Mouse (Mus musculus) cerebellum, postnatal 36 days (tissue): ENCODE data around the gene Grid2.

Experiments
- DNase-seq, 2 experiments: peaks; one replicate each; pipeline ENCODE4 v3.0.0; 2021 to 2022; ENCODE audit warnings: mixed read lengths in 2 of 2

Grid2 gene

DNA sequence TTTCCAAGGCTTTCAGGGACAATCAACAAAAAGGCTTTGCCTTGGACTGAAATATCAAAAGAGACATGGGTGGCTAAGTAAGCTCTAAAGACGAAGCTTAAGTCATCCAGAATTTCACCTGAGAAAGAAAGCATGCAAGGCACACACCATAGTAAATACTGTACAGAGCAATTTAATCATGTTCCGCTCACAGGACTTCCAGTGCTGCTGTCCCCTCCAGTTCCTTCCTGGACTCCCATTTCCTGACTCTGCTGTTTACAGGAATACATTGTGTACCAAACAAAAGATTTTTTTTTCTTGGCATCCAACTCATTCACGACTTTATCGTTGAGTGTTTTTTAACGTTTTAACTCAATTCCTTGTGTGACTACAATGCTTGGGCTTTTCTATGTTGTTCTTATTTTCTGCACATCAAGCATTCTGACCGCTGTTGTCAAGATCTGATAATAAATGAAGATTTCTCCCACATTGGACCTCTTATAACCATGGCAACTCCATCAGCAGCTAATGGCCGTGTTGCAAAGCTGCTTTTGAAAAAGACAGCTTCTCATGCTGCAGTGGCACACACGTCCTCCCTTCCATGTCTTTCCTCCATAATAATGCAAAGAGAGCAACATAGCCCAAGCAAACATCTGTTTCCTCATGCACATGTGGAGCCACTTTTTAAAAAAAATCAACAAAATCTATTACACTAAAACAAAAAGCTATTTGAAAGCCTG is 1361.9 kb downstream of the Grid2 start:
- DNase-seq, result no peak

DNA sequence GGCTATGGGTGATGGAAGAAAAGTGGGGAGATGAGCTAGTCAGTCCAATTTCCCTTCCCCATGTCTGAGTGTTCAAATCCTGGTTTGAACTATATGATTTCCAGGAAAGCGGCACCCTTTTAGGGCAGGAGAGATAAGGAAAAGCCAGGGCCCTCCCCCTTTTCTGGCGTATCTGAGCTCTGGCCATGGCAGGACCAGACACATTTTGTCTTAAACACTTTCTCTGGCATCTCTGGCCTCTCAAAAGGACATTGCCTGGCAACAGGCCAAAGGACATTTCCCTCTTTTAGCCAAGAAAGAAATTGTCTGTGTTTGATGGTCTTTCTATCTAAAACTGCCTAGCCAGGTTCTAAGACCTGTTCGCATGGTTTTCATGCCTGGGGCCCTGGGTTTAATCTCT is 1367.7 kb downstream of the Grid2 start:
- DNase-seq, result peak in 1 of 2 experiments; percentile 17

DNA sequence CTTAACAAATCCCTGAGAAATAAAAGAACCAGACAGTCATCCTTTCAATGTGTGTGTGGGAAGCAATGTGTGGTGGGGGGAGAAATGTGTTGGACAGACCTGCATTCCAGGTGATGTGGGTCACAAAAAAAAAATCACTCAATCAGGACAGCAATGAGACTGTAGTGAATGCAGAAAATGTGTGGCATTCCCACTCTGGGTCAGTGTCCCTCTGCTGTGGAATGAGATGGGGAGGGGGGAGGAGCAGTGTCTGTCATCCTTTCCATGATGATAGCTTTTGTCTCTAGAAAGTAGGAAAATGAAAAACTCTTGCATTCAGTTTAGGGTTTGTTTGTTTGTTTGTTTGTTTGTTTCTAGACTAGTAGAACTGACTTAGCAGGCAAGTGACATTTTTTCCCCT is 1392.0 kb downstream of the Grid2 start:
- DNase-seq, result no peak

DNA sequence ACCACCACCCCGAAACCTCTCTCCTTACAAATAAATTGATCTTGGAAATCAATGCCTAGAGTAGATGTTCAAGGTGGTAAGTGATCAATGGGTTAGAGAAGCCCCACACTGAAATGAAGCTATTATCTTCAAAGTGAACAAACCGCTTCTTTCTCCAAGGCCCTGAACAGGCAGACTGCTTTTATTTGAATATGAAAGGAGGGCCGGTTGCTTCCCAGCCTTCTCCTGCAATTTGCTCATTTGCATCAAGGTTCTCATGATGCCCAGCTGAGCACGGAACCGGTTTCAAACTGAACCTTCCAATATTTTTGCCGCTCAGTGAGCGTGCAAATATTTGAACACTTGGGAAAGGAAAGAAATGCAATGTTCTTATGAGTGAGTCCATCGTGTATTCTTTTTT is 1392.5 kb downstream of the Grid2 start:
- no peak for DNase-seq

DNA sequence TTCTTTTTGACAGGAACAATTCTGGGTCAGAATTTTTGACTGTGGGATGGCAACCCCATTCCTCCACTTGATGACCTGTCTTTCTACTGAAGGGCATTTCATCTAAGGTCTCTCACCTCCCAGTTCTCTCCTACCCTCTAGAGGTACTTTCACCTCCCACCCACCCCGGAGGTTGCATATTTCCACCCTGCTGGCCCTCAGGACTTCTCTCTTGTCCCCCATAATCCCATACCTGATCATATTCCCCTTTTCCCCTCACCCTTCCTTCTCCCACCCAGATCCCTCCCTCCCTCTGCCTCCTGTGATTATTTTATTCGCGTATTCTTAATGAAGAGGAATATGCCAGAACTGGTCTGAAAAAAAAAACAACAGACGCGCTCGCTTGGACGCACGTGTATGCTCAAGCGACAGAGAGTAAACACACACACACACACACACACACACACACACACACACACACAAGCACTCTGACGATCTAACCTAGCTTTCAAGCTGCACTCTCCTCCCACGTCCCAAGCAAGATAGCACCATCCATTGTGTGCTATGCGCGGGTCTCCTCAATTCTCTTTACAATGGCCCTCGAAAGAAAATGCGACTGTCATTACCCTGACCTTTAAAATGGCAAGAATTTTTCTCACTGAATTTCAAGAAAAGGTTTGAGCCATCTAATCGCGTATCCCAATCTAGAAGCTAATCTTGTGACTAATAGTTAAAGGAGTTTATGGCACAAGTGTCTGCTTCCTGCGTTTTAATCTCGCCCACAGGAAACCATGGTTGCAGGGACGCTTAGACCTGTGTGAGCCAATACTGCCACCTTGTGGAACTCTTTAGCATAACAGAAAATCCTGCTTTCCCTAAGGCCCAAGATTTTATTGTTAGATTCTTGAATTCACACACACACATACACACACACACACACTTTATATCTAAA is 1393.9 kb downstream of the Grid2 start:
- DNase-seq, result peak; percentile 44 to 69

DNA sequence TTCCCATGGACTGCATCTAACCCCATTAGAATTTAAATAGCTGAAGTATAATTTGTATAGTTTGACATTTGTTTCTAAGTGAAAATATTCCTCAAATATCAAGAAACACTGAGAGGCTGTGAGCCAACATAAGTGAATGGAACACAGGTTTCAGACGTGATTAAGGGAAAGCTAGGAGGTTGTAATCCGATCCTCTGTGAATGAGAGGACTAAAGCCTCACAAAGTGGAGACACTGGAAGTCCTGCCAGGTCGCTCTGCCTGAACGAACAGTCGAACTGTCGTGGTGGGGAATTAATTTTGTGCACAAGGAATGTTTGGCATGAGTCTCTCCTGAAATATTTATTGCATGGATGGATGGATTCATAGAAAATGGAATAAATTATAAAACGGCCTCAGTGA is 1395.1 kb downstream of the Grid2 start:
- no peak for DNase-seq

DNA sequence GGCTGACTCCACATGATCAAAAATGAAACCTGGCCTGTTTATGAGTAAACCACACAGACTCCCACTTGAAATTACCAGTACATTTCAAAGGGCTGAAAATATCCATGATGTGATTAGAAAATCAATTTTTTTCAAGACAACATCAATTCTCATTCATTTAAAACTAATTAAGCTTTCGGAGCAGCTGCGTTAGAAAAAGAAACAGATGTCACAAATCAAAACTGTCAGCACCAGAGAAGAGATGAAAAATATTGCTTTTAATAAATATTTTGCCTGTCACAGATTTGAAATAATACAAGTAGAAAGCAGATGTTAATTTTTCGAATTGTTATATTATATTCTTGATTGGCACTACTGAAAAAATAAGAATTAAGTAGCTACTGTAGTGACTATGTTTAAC is 1415.3 kb downstream of the Grid2 start:
- no peak for DNase-seq

DNA sequence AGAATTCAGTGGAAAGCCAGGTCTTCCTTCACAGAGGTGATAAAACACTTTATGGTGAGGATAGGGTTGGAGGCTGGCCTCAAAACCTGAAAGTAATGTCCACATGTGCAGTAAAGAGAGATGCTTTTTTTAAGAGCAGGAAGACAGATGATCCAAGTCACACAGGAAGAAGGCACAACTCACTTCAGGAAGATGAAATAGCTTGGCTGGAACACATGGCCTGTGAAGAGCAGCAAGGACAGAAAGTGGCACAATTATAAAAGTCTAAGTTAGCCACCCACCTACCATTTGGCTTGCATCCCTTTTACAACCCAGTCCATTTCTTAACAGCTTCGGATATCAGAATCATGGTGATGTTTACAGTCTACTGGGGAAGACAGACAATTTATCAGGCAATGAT is 1423.1 kb downstream of the Grid2 start:
- DNase-seq, result no peak

DNA sequence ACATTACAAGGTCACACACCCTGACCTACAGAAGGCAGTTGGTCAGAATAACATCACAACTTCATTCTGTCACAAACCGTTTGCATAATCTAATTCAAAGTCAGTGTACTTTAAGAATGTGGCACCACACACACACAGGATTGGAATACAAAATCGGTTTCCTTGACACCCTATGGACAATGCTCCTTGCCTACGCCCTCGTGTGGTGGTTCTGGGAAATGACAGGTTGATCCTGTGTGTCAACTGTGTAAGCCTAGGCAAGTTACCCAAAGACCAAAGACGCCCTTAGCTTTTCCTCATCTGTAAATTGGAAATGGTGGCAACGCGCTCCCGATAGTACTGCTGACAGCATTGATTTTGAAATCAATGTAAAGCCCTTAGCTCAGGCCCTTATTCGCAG is 1428.3 kb downstream of the Grid2 start:
- DNase-seq, result peak; percentile 32 to 42

DNA sequence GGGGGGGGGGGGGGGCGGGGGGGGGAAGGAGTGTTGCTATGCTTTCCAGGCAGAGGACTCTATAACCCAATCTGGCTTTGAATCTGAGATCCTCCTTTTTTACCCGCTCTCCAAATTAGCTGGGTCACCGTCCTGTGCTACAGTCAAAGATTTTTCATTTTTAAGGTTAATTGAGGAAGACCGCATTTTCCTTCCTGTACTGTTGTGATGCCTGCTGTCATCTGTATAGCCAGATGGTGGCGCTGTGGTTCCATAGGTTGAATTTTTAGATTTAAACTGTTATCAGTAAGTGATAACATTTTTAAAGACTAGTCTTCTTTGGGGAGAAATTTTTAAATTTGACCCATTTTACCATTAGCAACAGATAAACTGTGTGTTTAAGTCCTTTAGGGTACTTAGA is 1429.3 kb downstream of the Grid2 start:
- peak; percentile 10 to 44 for DNase-seq

DNA sequence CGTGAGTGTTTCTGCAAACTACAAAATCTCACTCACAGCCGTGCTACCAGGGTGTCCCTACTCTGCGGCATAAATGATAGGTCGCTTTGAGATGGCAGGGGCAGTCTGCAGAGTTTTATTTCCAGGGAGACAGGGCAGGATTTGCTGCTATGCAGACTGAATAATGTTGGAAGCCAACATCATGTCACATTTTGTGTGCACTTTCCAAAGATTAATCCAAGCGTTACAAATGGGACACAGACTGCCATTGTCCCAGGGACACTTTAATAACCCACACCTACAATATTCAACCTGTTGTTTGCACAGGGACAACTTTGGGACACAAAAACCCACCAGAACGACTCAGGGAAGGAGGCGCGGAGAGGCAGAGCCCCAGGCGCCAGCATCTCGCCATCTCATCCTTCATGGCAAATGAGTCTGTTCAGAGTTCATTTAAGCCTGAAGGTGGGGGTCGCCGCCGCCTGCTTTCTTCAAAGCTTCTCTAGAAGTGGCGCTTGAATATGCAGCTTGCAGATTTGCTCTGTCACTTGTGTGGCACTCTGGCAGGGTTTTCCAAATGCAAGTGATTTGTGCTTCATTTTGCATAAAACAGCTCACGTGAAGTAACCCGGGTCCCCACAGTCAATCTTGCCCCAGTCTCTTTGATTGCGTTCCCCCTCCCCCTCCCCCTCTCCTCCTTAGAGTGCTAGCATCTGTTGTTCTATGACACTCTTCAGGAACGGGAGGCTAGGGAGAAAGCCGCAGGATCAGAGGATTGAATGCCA is 1432.7 kb downstream of the Grid2 start:
- no peak for DNase-seq

DNA sequence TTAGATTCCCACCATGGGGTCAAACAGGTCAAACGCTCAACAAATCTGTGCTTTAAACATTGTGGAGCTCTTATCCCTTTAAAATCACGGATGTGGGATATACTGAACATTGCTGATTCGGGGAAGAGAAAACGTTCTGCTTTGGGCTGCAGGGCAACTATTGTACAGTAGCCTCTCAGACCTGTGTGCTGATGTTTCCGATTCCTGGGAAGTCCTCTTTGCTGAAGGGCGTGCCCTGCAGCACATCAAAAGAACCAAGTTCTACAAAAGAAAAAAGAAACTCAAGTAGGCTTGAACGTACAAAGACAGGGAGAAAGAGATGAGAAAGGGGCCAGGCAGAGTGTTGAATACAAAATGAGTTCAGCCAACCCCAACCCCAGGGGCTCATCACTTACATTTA is 1439.0 kb downstream of the Grid2 start:
- DNase-seq, result no peak

DNA sequence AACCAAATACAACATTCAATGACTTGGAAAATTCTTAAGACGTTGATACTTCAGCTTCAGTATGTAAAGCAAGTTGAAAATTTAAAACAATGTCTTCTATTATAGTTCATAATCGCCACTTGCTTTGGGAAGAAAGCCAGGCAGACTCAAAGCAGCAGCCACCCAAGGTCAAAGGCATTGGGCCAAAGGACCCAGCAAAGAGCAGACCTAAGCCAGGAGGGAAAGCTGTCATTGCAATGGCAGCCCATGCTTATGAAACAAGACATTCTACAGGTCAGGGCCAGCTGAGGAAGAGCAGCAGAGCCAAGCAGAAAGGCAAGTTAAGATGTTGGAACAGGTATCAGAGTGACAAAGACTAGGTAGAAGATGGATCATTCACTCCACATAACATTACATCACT is 1448.0 kb downstream of the Grid2 start:
- no peak for DNase-seq

DNA sequence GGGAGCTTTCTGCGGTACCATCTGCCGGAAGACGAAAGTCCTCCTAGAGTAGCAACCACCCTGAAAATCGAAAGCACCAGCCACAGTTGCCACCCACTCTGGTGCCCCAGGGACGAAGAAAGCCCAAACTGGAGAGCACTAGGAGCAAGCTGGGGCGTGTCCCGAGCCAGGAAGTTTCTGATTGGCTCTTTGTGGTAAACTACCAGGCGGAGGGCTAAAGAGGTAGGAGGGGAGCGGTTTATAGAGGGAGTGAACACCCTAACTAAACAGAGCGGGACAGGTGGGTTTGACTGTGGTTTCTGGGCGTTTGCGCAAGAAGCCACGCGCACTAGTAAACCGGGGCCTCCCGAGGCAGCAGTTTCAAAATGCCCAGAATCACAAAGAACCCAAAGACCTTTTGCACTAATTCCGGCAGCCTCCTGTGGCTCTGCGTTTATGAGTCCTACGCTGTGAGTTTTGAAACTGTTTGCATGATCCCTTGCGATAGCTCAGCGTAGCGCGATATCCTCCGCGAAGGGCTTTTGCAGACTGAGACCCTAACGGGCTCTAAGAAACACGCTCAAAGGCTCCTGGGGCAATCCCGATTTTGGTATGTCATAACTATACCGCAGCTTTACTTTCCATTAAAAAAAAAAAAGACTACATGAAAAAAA is 1472.2 kb downstream of the Grid2 start:
- peak in 1 of 2 experiments; percentile 15 for DNase-seq

DNA sequence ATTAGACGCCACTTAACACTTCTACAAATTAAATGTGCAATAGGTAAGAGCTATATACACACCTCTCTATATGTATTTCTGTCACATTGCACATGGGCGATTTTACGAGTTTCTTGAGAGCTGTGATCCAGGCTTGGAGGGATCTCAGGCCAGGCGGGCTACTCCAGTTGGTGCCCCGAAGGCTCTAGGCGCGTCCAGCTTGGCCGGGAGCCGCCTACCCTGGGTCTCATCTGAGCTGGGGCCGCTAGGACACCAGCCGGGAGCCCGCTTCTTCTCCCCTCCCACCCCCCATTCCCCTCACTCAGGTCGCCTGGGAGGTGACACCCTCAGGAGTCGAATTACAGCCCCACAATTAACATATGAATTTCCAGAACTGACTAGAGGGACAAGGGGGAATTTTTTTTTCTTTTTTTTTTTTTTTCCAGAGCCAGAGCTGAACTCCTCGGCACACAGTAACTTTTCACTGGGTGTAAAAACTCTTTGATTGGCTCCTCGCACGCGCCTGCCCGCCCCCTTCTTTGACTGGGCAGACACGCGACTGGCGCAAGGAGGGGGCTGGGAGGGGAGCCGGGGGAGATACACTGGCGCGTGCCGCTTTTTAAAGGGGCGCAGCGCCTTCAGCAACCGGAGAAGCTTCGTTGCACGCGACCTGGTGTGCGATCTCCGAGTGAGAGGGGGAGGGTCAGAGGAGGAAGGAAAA is 1473.0 kb downstream of the Grid2 start, which contains the start of gene Atoh1:
TSS of gene Atoh1 (plus strand) at position 627 of the 700 bp plus-strand sequence.
- peak in 1 of 2 experiments; percentile 11 for DNase-seq

DNA sequence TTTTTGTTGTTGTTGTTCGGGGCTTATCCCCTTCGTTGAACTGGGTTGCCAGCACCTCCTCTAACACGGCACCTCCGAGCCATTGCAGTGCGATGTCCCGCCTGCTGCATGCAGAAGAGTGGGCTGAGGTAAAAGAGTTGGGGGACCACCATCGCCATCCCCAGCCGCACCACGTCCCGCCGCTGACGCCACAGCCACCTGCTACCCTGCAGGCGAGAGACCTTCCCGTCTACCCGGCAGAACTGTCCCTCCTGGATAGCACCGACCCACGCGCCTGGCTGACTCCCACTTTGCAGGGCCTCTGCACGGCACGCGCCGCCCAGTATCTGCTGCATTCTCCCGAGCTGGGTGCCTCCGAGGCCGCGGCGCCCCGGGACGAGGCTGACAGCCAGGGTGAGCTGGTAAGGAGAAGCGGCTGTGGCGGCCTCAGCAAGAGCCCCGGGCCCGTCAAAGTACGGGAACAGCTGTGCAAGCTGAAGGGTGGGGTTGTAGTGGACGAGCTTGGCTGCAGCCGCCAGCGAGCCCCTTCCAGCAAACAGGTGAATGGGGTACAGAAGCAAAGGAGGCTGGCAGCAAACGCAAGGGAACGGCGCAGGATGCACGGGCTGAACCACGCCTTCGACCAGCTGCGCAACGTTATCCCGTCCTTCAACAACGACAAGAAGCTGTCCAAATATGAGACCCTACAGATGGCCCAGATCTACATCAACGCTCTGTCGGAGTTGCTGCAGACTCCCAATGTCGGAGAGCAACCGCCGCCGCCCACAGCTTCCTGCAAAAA is 1473.7 kb downstream of the Grid2 start:
- peak; percentile 19 for DNase-seq

DNA sequence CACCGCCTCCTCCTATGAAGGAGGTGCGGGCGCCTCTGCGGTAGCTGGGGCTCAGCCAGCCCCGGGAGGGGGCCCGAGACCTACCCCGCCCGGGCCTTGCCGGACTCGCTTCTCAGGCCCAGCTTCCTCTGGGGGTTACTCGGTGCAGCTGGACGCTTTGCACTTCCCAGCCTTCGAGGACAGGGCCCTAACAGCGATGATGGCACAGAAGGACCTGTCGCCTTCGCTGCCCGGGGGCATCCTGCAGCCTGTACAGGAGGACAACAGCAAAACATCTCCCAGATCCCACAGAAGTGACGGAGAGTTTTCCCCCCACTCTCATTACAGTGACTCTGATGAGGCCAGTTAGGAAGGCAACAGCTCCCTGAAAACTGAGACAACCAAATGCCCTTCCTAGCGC is 1474.4 kb downstream of the Grid2 start:
- DNase-seq, result peak in 1 of 2 experiments; percentile 7

DNA sequence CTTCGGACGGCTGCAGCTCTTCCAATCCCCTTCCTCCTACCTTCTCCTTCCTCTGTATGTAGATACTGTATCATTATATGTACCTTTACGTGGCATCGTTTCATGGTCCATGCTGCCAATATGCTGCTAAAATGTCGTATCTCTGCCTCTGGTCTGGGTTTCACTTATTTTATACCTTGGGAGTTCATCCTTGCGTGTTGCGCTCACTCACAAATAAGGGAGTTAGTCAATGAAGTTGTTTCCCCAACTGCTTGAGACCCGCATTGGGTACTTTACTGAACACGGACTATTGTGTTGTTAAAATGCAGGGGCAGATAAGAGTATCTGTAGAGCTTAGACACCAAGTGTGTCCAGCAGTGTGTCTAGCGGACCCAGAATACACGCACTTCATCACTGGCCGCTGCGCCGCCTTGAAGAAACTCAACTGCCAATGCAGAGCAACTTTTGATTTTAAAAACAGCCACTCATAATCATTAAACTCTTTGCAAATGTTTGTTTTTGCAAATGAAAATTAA is 1474.9 kb downstream of the Grid2 start:
- DNase-seq, result peak in 1 of 2 experiments; percentile 14

DNA sequence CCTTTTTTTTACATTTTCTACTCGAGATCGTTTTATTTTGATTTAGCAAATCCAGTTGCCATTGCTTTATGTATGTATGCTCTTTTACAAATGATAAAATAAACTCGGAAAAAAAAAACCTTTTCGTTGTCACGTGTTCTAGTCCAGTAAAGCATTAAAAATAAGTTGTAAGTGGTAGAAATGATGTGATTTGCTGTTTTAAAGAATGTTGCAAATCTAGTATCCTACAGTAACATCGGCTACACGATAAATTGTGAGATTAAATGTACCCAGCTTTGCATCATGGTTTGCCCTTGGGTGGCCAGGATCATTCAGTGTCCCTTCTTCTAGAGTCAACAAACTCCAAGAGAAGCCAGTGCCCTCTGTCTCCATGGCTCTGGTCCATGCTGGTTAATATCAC is 1475.5 kb downstream of the Grid2 start:
- no peak for DNase-seq

DNA sequence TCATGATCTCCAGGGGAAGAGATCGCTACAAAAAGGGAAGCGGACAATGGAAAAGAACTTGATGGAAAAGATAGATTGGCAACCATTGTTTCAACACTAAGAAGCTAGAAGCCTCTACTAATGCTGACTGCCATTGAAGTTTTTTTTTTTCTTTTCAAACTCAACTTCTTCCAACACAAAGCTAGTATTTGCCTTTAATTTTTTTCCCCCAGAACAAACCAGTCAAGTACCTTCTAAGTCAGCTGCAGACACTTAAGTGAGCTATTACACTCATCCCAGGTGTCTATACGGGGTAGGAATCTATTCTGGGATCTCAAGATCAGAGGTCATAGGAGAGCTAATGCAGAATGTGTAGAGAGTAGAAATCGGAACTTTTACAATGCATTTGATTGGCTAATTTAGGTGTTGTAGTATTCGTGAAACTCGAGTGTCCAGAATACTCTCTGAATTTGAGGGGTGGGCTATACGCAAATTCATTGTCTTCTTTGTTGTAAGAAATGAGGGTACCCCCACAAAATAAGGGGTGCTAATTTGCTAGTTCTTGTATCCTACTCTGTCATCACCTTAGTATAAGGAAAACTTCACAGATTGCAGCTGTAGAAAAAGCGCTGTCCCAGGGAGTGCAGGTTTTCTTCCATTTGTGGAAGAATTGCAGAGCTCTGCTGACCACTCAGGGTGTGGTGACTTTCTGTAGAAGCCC is 1476.1 kb downstream of the Grid2 start:
- no peak for DNase-seq
